8 mouse cellular contexts compared by ENCODE assay signal in genomic region chr6:136809077-136809476, GRCm38 (mm10). TPM values are rescaled to one million over a fixed set of nuclear protein-coding genes. Genes with fewer than 3 reads are reported as not detected.
DNase-seq lines count a peak whose midpoint lies in the region; ATAC-seq and TF ChIP-seq lines count a peak whose summit lies in the region.

No protein-coding gene starts in this region.

- TF ChIP-seq CTCF in left cerebral cortex, adult 2 months (IDR thresholded peaks at IDR 0.05), result no peak

- ATAC-seq in kidney, embryonic 14.5 days (ENCODE audit: low FRiP score, low TSS enrichment), result no peak

- peaks cover 7% of the 10 kb centered on the region; the same call in 1 of the 2 replicates for H3K4me1 ChIP-seq in kidney, embryonic 14.5 days (ENCODE audit: control insufficient read depth, insufficient read depth, low read length)

- intact Hi-C loops in left cerebral cortex, adult 2 months (cut with DNase I), result no loop called here
- intact Hi-C loops in left cerebral cortex, postnatal 4 days (cut with DNase I), result no loop called here

- no peaks in the 10 kb centered on the region for H3K27me3 ChIP-seq in kidney, embryonic 14.5 days (ENCODE audit: control insufficient read depth, insufficient read depth, low read length)

- peak overlapping the region; percentile 65 for H3K4me3 ChIP-seq in left cerebral cortex, adult 2 months
- H3K4me3 ChIP-seq in kidney, embryonic 14.5 days (ENCODE audit: low read length), result peak overlapping the region; percentile 64

- H3K9me3 ChIP-seq in kidney, embryonic 14.5 days (ENCODE audit: control insufficient read depth, low read length), result no peaks in the 10 kb centered on the region

- peaks cover 19% of the 10 kb centered on the region for H3K36me3 ChIP-seq in kidney, embryonic 14.5 days (ENCODE audit: control insufficient read depth, insufficient read depth, low read length)

- H3K4me2 ChIP-seq in kidney, embryonic 14.5 days (replicated peaks; ENCODE audit: low read depth, low read length), result peak overlapping the region; percentile 65

- 31% methylated on average over 14 of the region's 14 CpGs for WGBS in kidney, embryonic 14.5 days

- peak overlapping the region; percentile 89 for H3K27ac ChIP-seq in left cerebral cortex, adult 2 months
- H3K27ac ChIP-seq in kidney, embryonic 14.5 days (ENCODE audit: low read depth, low read length), result no peak overlapping the region

- H3K9ac ChIP-seq in kidney, embryonic 14.5 days (ENCODE audit: low read depth, low read length), result peak overlapping the region; percentile 72; the same call in 1 of the 2 replicates

- no peak for DNase-seq in left cerebral cortex, adult 2 months (ENCODE audit: extremely low spot score in 1 of 2, low spot score in 2 of 2)
- no peak for DNase-seq in left cerebral cortex, postnatal 4 days
- DNase-seq in adrenal gland, postnatal 25 days, result peak; percentile 60
- DNase-seq in heart, adult 8-10 months (ENCODE audit: low spot score), result peak; percentile 48
- peak; percentile 88 for DNase-seq in lung, postnatal 25 days (ENCODE audit: low spot score)
- DNase-seq in spleen, postnatal 4 days (ENCODE audit: low spot score in 2 of 2), result peak; percentile 58 to 76
- no peak for DNase-seq in cerebellum, adult 11-12 months

RNA-seq across cellular contexts. Expression of gene H2afj, which starts 1.0 kb away (rescaled TPM):
- total RNA-seq in left cerebral cortex, adult 2 months (2021), result 10 to 100 TPM; 54.7 to 59.1 TPM
- total RNA-seq in left cerebral cortex, postnatal 4 days (2021), result 10 to 100 TPM; 49.9 to 51.7 TPM
- 196 and 200 TPM in 2 replicates for total RNA-seq in adrenal gland, postnatal 25 days (2021)
- 10 to 100 TPM; 20.6 to 35.7 (median 31.6) TPM for total RNA-seq in heart, adult 8-10 months (2022)
- polyA plus RNA-seq in kidney, embryonic 14.5 days (2014; fragmentation: Nextera tagmentation; extraction: Ambion mirVana), result 96.0 and 104 TPM in 2 replicates

RNA-seq across cellular contexts. Expression of gene Hist4h4, which starts 4.9 kb away (rescaled TPM):
- total RNA-seq in left cerebral cortex, adult 2 months (2021), result 10 to 100 TPM in 1 of 2 experiments, 1 to 10 TPM in 1; 8.2 to 10.4 TPM
- 10 to 100 TPM; 21.6 to 22.7 TPM for total RNA-seq in left cerebral cortex, postnatal 4 days (2021)
- 13.6 and 16.1 TPM in 2 replicates for total RNA-seq in adrenal gland, postnatal 25 days (2021)
- total RNA-seq in heart, adult 8-10 months (2022), result 1 to 10 TPM; 5.9 to 8.4 (median 6.9) TPM
- polyA plus RNA-seq in kidney, embryonic 14.5 days (2014; fragmentation: Nextera tagmentation; extraction: Ambion mirVana), result 1.2 and 2.3 TPM in 2 replicates

RNA-seq across cellular contexts. Expression of gene BC049715, which starts 18.3 kb away (rescaled TPM):
- 1 to 10 TPM; 2.4 to 3.9 TPM for total RNA-seq in left cerebral cortex, adult 2 months (2021)
- 1 to 10 TPM; 2.0 to 2.6 TPM for total RNA-seq in left cerebral cortex, postnatal 4 days (2021)
- 0.24 and 0.94 TPM in 2 replicates for total RNA-seq in adrenal gland, postnatal 25 days (2021)
- 1 to 10 TPM in 1 of 4 experiments, under 1 TPM in 3; 0.89 to 1.6 (median 0.94) TPM for total RNA-seq in heart, adult 8-10 months (2022)
- polyA plus RNA-seq in kidney, embryonic 14.5 days (2014; fragmentation: Nextera tagmentation; extraction: Ambion mirVana), result 1.7 and 1.9 TPM in 2 replicates

RNA-seq across cellular contexts. Expression of gene Wbp11, which starts 19.0 kb away (rescaled TPM):
- total RNA-seq in left cerebral cortex, adult 2 months (2021), result 100 to 1,000 TPM; 114 to 116 TPM
- 100 to 1,000 TPM in 1 of 2 experiments, 10 to 100 TPM in 1; 97.6 to 104 TPM for total RNA-seq in left cerebral cortex, postnatal 4 days (2021)
- total RNA-seq in adrenal gland, postnatal 25 days (2021), result 73.2 and 79.7 TPM in 2 replicates
- 10 to 100 TPM; 60.9 to 70.3 (median 65.5) TPM for total RNA-seq in heart, adult 8-10 months (2022)
- 91.5 and 136 TPM in 2 replicates for polyA plus RNA-seq in kidney, embryonic 14.5 days (2014; fragmentation: Nextera tagmentation; extraction: Ambion mirVana)

RNA-seq across cellular contexts. Expression of gene Smco3, which starts 26.2 kb away (rescaled TPM):
- 1 to 10 TPM; 4.2 to 4.4 TPM for total RNA-seq in left cerebral cortex, adult 2 months (2021)
- total RNA-seq in left cerebral cortex, postnatal 4 days (2021), result 1 to 10 TPM; 2.3 to 3.2 TPM
- total RNA-seq in adrenal gland, postnatal 25 days (2021), result 0.30 TPM in 1 of 2 replicates, not detected in the other
- not detected for total RNA-seq in heart, adult 8-10 months (2022)
- 1.1 and 1.4 TPM in 2 replicates for polyA plus RNA-seq in kidney, embryonic 14.5 days (2014; fragmentation: Nextera tagmentation; extraction: Ambion mirVana)

Comparison
In these comparisons a context has a peak if more than half of its experiments do, and no peak if none do; other contexts are left out.
1. DNase-seq: peak in adrenal gland, postnatal 25 days (single experiment), heart, adult 8-10 months (single experiment), lung, postnatal 25 days (single experiment) and spleen, postnatal 4 days (2 of 2); none in left cerebral cortex, adult 2 months (0 of 2), left cerebral cortex, postnatal 4 days (single experiment) and cerebellum, adult 11-12 months (single experiment).